Mouse (Mus musculus) cerebellum, postnatal 36 days (tissue): ENCODE results near the gene Wnt10b.
"Not testable (repeated sequence)": the region's sequence is repeated elsewhere in the genome, so short reads cannot be mapped to it uniquely, and the experiment has no call there.

Experiments used
- DNase-seq, 2 experiments: peaks; one replicate each; pipeline ENCODE4 v3.0.0; 2021 to 2022; ENCODE audit warnings: mixed read lengths in 2 of 2

The Wnt10b gene

DNA sequence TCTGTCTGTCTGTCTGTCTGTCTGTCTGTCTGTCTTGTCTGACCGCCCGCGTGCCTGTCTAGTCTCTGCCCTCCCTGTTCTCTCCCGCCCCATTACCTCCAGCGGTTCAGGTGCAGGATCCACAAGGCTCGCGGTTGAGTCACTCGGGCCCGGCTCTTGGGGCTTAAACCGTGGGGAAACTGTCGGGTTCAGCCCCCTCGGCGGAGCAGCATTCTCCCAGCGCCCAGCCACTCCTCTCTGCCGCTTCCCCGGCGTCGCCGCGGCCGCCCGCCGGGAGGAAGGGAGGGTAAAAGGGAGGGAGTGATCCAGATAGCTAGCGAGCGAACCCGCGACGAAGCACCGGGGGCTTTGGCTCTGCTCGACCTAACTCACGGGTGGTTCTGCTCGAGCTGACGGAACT lies at the start of gene Wnt10b:
TSS of gene Wnt10b (minus strand) at position 389 of the 400 bp plus-strand sequence.
- no peak for DNase-seq

DNA sequence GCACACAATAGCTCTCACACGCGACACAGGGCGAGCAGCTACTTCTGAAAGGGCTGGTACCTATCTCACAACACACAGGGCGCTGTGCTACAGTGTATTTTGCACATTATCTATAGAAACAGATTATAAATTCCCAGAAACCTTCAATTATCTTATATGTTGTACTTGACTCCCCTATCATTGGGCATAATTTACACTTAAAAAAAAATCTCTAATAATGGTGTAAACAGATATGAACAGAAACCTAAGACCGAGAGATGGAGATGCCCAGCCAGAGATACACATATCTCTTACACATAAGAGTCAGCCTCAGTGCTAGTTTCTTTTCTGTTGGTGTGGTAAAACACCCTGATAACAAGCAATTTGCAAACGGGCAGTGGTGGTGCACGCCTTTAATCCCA lies 49.7 kb upstream of the Wnt10b start:
- DNase-seq = no peak

GRCm38 (mm10) chr15:98823434-98823833 lies 45.5 kb upstream of the Wnt10b start:
- DNase-seq = no peak

- no peak for DNase-seq
These were observed 44.2 kb upstream of the Wnt10b start for GRCm38 (mm10) chr15:98822147-98822546.

DNA sequence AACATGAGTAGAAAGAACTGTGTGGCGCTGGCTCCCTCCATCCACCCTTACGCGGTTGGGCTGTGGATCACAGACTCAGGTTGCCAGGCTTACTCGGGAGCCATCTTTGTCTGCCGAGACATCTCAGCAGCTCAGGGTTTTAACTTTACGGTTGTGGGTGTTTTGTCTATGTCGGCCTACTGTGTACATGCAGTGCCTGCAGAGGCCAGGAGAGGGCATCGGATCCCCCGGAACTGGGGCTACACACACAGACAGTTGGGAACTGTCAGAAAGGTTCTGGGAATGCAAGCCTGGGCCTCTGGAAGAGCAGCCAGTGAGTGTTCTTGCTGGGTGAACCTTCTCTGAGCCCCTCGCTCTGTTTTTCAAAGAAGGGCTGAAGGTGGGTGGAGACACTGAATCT lies 43.5 kb upstream of the Wnt10b start:
- DNase-seq = no peak

DNA sequence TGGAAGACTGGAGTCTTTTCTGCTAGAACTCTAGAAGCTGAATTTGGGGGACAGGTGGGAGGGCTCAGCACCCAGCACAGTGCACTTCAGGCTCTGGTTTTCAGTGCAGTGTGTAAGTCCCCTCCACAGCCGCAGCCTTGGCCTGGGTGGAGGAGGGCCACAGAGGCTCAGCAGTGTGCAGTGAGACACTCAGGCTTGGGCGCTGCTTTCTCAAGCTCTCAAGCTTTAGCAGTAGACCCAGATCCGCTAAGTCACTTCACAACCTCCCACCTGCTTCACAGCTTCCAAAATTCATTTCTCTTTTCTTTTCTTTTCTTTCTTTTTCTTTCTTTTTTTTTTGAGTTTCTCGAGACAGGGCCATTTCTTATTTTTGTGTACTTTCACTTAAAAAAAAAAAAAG lies 43.0 kb upstream of the Wnt10b start:
- no peak for DNase-seq

DNA sequence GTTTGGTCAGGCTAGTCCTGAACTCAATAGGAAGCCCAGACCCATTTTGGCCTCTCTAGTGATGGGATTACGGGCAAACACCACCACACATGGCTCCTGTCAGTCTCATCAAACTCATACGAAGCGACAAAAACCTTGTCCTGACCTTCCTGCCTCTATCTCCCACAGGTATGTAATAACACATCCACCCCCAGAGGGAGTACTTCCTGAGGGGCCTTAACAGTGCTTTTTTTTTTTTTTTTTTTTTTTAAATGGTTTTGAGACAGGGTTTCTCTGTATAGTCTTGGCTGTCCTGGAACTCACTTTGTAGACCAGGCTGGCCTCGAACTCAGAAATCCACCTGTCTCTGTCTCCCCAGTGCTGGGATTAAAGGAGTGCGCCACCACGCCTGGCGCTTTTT lies 40.2 kb upstream of the Wnt10b start:
- DNase-seq = no peak

DNA sequence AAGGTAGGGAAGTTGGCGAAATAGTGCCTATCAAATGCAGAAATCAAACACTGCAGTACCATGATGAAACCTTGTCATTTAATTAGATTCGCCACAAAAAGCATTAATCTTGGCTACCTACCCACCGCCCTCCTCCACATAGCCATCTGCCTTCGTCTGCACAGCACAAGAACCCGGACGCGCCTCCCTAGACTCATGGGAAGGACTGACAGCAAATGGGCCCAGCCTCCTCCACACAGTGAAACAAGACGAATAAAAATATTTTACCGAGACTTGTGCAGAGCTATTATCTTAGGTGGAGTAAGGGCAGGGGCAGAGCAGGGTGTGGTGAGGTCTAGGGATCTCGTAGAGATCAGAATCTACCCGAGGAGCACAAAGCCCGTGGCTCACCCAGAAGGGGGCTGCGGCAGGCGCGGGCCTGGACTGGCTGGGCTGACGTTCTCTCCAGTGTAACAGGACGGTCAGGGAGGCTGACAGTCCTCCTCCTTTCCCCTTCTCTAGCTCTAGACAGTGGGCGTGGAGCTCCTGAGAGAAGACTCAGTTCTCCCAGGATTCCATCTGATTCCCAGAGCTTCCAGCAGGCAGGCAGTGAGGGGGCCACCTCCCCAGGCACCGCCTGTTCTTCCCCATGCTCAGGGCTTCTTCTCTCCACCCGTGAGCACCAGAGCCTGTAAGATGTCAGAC lies 34.9 kb upstream of the Wnt10b start:
- DNase-seq = no peak

GRCm38 (mm10) chr15:98810212-98810611 lies 32.3 kb upstream of the Wnt10b start:
- not testable (repeated sequence) for DNase-seq

DNA sequence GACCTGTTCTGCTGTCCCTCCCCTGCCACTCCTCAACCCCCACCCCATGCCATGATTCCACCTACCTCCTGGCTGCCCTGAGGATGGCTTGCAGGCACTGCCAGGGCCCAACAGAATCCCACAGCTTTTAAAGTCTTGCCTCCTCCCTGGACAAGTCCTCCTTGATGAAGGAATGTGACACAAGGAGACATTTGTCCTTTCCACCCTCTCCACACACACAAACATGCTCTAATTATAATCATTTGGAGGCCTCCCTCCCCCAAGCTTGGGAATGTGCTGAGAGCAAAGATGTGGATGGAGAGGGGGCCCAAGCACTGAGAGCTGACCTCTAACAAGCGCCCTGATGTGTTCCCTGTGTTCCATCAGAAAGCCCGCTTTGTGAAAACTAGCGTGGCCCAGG lies 31.4 kb upstream of the Wnt10b start, which contains the start of gene Ddn:
TSS of gene Ddn (minus strand) at position 101 of the 400 bp plus-strand sequence.
- no peak for DNase-seq

DNA sequence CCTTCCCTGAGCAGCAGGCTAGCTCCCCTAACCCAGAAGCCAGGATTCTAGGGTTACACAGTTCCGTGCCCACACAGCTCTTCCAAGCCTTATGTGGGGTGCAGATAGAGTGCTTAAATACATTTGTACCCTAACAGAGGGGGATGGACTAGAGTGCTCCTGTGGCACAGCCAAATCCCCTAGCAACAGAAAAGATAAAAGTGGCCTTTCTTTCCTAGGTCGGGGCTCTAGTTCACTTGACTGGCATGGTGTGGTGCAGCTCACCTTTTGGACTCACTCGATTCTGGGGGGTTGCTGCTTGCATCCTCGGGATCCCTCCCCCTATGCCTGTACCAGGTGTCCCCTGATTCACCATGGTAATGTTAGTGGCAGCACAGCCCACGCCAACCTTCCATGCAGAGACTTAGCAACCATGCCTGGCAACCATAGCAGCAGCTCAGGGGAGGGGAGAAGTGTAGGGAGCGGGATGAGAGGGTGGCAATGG lies 30.7 kb upstream of the Wnt10b start:
- DNase-seq = no peak

- peak; percentile 23 to 36 for DNase-seq
These were observed 30.1 kb upstream of the Wnt10b start for GRCm38 (mm10) chr15:98807895-98808650.

DNA sequence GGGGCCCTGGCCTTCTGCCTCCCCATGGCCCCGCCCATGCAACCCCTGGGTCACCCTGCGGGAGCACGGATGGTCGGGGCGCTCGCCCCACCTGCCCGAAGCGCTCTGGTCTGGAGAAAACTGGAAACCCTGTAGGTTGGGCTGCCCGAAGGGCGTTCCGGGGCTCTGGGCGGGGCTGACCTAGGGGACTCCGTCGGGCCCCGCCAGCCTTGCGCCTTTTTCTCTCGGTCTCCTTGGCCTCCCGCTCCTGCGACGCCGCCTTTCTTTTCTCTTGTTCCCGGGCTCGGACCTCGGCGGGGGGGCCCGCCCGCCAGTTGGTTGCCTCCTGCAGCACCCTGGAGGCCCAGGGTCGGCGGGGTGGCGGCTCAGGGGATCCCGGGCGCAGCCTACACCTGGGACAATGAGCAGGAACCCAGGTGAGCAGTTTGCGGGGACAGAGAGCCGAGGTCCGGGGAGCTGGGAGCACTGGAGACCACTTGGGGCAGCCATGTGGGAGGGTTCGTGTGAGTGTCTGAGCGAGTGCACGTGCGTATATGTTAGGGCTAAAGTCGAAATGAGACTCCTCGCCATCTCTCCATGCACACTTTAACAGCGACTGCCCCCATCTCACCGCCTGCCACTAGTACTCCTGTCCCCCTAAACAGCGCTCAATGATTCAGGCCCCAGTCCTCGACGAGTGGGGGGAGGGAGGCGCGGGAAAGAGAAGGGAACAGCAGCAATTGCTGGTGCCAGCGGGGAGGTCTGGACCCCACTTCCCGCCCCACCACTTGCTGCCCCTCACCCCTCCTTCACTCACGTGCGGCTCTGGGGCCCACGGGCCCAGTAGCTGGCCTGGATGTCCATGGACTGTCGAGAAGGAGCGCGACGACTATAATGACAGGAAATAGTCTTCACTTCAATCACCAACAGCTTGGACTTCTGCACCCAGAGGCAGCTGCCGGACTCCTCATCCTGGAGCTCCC lies 29.1 kb upstream of the Wnt10b start:
- DNase-seq = no peak

- DNase-seq = no peak
These were observed 28.3 kb upstream of the Wnt10b start for GRCm38 (mm10) chr15:98806071-98806808.

- DNase-seq = peak; percentile 64 to 73
These were observed 27.5 kb upstream of the Wnt10b start for GRCm38 (mm10) chr15:98805324-98806040.

- DNase-seq = peak; percentile 90 to 92
These were observed 26.1 kb upstream of the Wnt10b start for GRCm38 (mm10) chr15:98804054-98804453.

DNA sequence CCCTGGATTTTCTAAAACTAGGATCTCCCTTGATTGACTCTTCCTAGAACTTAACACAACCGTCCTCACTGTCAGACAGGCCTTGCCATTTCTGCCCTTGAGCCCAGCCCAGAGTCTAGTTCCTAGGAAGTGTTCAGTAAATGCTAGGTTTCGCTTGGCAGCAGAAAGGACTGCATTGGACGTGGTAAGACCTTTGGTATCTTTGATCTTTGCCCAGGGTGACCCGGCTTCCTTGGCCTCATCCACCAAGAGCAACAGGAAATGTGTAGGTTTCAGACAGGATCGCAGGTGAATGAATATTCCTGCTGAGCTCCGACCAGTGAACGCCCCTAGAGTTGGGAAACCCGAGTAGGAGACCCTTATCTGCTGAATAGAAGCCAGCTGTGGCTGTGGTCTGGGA lies 25.0 kb upstream of the Wnt10b start:
- no peak for DNase-seq

GRCm38 (mm10) chr15:98799396-98799795 lies 21.4 kb upstream of the Wnt10b start:
- DNase-seq = peak; percentile 84 to 87

DNA sequence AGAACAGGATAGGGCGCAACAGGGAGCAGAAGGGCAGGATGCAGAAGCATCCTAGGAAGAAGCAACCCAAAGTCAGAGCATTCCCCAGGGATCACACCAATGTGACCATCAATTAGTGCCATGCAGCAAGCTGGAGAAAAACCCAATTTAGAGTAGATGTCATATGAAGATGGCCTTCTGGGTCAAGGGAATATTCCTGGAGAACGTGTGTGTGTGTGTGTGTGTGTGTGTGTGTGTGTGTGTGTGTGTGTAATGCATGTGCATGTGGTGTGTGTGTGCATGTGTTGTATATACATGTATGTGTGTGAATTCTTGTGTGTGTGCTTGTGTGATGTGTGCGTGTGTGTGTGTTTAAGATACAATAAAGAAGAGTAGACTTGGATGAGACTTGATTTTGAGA lies 21.0 kb upstream of the Wnt10b start:
- no peak for DNase-seq

DNA sequence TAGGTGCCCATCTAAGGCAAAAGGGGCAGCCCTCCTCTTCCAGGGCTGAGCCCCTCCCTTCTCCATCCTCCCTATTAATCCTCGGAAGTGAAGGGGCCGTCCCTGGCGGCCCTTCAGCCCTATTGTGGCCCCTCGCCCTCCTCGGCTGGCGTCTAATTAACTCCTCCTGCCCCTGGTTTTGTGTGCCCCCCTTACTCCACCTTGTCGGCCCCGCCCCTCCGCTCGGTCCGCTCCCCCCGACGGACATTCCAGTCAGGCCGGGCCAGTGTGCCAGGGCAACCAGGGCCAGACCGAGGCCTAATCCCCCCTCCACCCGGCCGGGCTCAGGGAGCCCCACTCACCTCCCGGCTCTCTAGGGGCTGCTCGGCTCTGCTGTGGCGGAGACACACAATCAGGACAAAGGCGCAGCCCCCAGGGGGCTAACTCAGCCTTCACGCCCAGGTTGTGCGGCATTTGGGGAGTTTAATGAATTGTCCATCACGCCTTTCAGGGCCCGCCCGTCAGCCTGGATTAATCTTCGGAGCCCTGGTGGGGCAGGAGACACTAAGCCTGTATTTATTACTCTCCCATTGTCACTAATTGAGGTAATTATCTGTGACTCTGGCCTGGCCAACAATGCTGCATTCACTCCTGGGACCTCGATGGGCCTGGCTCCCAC lies 20.0 kb upstream of the Wnt10b start:
- no peak for DNase-seq
